In genomic region chr2:118972687-118973376, GRCm38 (mm10) we compare ENCODE assay signal across 8 mouse cellular contexts. TPM values are rescaled to one million over a fixed set of nuclear protein-coding genes. Genes with fewer than 3 reads are reported as not detected.
DNase-seq lines count a peak whose midpoint lies in the region; ATAC-seq and TF ChIP-seq lines count a peak whose summit lies in the region.

No protein-coding gene starts in this region.

- H3K4me1 ChIP-seq in ES-Bruce4 (ENCODE audit: control insufficient read depth, insufficient read depth, low read length), result no peaks in the 10 kb centered on the region
- peaks cover 19% of the 10 kb centered on the region; the same call in 1 of the 2 replicates for H3K4me1 ChIP-seq in forebrain, embryonic 12.5 days
- H3K4me1 ChIP-seq in heart, postnatal 0 days (ENCODE audit: control insufficient read depth, insufficient read depth), result 0 out of 2 replicates have a peak, but pooled peaks cover 3% of the 10 kb centered on the region
- H3K4me1 ChIP-seq in liver, embryonic 15.5 days (replicated peaks), result peaks cover 52% of the 10 kb centered on the region
- no peaks in the 10 kb centered on the region for H3K4me1 ChIP-seq in neural tube, embryonic 11.5 days (ENCODE audit: control insufficient read depth, insufficient read depth, low read length)
- peaks cover 8% of the 10 kb centered on the region; the same call in 1 of the 2 replicates for H3K4me1 ChIP-seq in stomach, embryonic 16.5 days (ENCODE audit: control insufficient read depth, insufficient read depth, low read length)

- peak overlapping the region; percentile 26; the same call in 1 of the 2 replicates for H3K9ac ChIP-seq in ES-Bruce4 (ENCODE audit: low read depth, poor library complexity, severe bottlenecking)
- no peak overlapping the region for H3K9ac ChIP-seq in forebrain, embryonic 12.5 days
- H3K9ac ChIP-seq in heart, postnatal 0 days (replicated peaks; ENCODE audit: low read depth, low read length), result no peak overlapping the region
- peak overlapping the region; percentile 55; the same call in 1 of the 2 replicates for H3K9ac ChIP-seq in liver, embryonic 15.5 days
- H3K9ac ChIP-seq in neural tube, embryonic 11.5 days (ENCODE audit: low read length), result peak overlapping the region; percentile 56
- H3K9ac ChIP-seq in stomach, embryonic 16.5 days (ENCODE audit: low read length), result peak overlapping the region; percentile 68; the same call in 1 of the 2 replicates

- ATAC-seq in forebrain, embryonic 12.5 days (ENCODE audit: low FRiP score), result peak; percentile 82
- peak; percentile 77 for ATAC-seq in heart, postnatal 0 days (ENCODE audit: insufficient read depth, low read depth)
- peak; percentile 67 for ATAC-seq in liver, embryonic 15.5 days (ENCODE audit: insufficient read depth)
- ATAC-seq in neural tube, embryonic 11.5 days (ENCODE audit: insufficient read depth, low FRiP score, low TSS enrichment), result peak; percentile 76
- ATAC-seq in stomach, embryonic 16.5 days (ENCODE audit: insufficient read depth, low FRiP score), result peak; percentile 70

- no peaks in the 10 kb centered on the region for H3K9me3 ChIP-seq in ES-Bruce4 (replicated peaks; ENCODE audit: control insufficient read depth, insufficient read depth, low read length, poor library complexity, severe bottlenecking)
- no peaks in the 10 kb centered on the region for H3K9me3 ChIP-seq in forebrain, embryonic 12.5 days
- H3K9me3 ChIP-seq in heart, postnatal 0 days (replicated peaks; ENCODE audit: control insufficient read depth, low read length), result no peaks in the 10 kb centered on the region
- no peaks in the 10 kb centered on the region for H3K9me3 ChIP-seq in liver, embryonic 15.5 days (replicated peaks)
- no peaks in the 10 kb centered on the region for H3K9me3 ChIP-seq in neural tube, embryonic 11.5 days (ENCODE audit: control insufficient read depth, low read length)
- H3K9me3 ChIP-seq in stomach, embryonic 16.5 days (replicated peaks; ENCODE audit: control insufficient read depth, low read length), result no peaks in the 10 kb centered on the region

- no peak for TF ChIP-seq EP300 in ES-Bruce4 (IDR thresholded peaks at IDR 0.05; ENCODE audit: insufficient read depth, low read depth, low read length)
- no peak for TF ChIP-seq EP300 in heart, postnatal 0 days (IDR thresholded peaks at IDR 0.05; ENCODE audit: low read depth)

- peak overlapping the region; percentile 44; the same call in 1 of the 2 replicates for H3K4me3 ChIP-seq in ES-Bruce4 (ENCODE audit: low read depth, low read length)
- H3K4me3 ChIP-seq in forebrain, embryonic 12.5 days (replicated peaks), result peak overlapping the region; percentile 34
- peak overlapping the region; percentile 44 for H3K4me3 ChIP-seq in heart, postnatal 0 days (ENCODE audit: low read depth, low read length)
- H3K4me3 ChIP-seq in liver, embryonic 15.5 days (replicated peaks), result peak overlapping the region; percentile 55
- H3K4me3 ChIP-seq in neural tube, embryonic 11.5 days (ENCODE audit: low read depth, low read length), result peak overlapping the region; percentile 23
- H3K4me3 ChIP-seq in stomach, embryonic 16.5 days (replicated peaks; ENCODE audit: low read length), result peak overlapping the region; percentile 45

- TF ChIP-seq POLR2A in ES-Bruce4 (IDR thresholded peaks at IDR 0.05; ENCODE audit: insufficient read depth, low read length), result no peak

- peak; percentile 81 for DNase-seq in c-Kit-positive CD71-positive TER-119-positive erythroid progenitor cells, embryonic 14.5 days (ENCODE audit: low spot score)
- peak; percentile 80 for DNase-seq in heart, postnatal 0 days (ENCODE audit: low spot score)
- DNase-seq in kidney, postnatal 4 days, result peak; percentile 91 to 93
- peak; percentile 93 for DNase-seq in neural tube, embryonic 11.5 days (ENCODE audit: low spot score)

- peak; percentile 70 for TF ChIP-seq CTCF in ES-Bruce4 (IDR thresholded peaks at IDR 0.05; ENCODE audit: low read depth, low read length)
- TF ChIP-seq CTCF in heart, postnatal 0 days (IDR thresholded peaks at IDR 0.05; ENCODE audit: low read depth), result peak; percentile 85

- 0 out of 2 replicates have a peak, but pooled peaks cover 2% of the 10 kb centered on the region for H3K27me3 ChIP-seq in ES-Bruce4 (ENCODE audit: control insufficient read depth, insufficient read depth, low read length, poor library complexity, severe bottlenecking)
- H3K27me3 ChIP-seq in forebrain, embryonic 12.5 days, result peaks cover 57% of the 10 kb centered on the region
- peaks cover 19% of the 10 kb centered on the region for H3K27me3 ChIP-seq in heart, postnatal 0 days (ENCODE audit: control insufficient read depth, insufficient read depth, low read length)
- H3K27me3 ChIP-seq in liver, embryonic 15.5 days, result peaks cover 49% of the 10 kb centered on the region
- peaks cover 29% of the 10 kb centered on the region for H3K27me3 ChIP-seq in neural tube, embryonic 11.5 days (ENCODE audit: control insufficient read depth, insufficient read depth, low read length)
- peaks cover 26% of the 10 kb centered on the region for H3K27me3 ChIP-seq in stomach, embryonic 16.5 days (ENCODE audit: control insufficient read depth, insufficient read depth, low read length)

- H3K27ac ChIP-seq in ES-Bruce4 (ENCODE audit: insufficient read depth, low read length), result no peak overlapping the region
- no peak overlapping the region for H3K27ac ChIP-seq in forebrain, embryonic 12.5 days
- no peak overlapping the region for H3K27ac ChIP-seq in heart, postnatal 0 days (ENCODE audit: low read depth)
- no peak overlapping the region for H3K27ac ChIP-seq in liver, embryonic 15.5 days (replicated peaks)
- H3K27ac ChIP-seq in neural tube, embryonic 11.5 days (ENCODE audit: low read depth, low read length), result no peak overlapping the region
- H3K27ac ChIP-seq in stomach, embryonic 16.5 days (ENCODE audit: low read length), result no peak overlapping the region

- H3K36me3 ChIP-seq in ES-Bruce4 (ENCODE audit: control insufficient read depth, insufficient read depth, low read length, poor library complexity, severe bottlenecking), result no peaks in the 10 kb centered on the region
- no peaks in the 10 kb centered on the region for H3K36me3 ChIP-seq in forebrain, embryonic 12.5 days (replicated peaks)
- H3K36me3 ChIP-seq in heart, postnatal 0 days (replicated peaks; ENCODE audit: control insufficient read depth, insufficient read depth, low read length), result no peaks in the 10 kb centered on the region
- no peaks in the 10 kb centered on the region for H3K36me3 ChIP-seq in liver, embryonic 15.5 days (replicated peaks)
- no peaks in the 10 kb centered on the region for H3K36me3 ChIP-seq in neural tube, embryonic 11.5 days (ENCODE audit: control insufficient read depth, insufficient read depth, low read length)
- no peaks in the 10 kb centered on the region for H3K36me3 ChIP-seq in stomach, embryonic 16.5 days (ENCODE audit: control insufficient read depth, insufficient read depth, low read length)

- H3K4me2 ChIP-seq in forebrain, embryonic 12.5 days, result peak overlapping the region; percentile 60
- peak overlapping the region; percentile 78 for H3K4me2 ChIP-seq in heart, postnatal 0 days (ENCODE audit: low read depth, low read length)
- H3K4me2 ChIP-seq in liver, embryonic 15.5 days, result peak overlapping the region; percentile 88
- peak overlapping the region; percentile 64 for H3K4me2 ChIP-seq in neural tube, embryonic 11.5 days (ENCODE audit: low read depth)
- peak overlapping the region; percentile 86 for H3K4me2 ChIP-seq in stomach, embryonic 16.5 days (ENCODE audit: low read depth, low read length)

- WGBS in forebrain, embryonic 12.5 days, result 1% methylated on average over 33 of the region's 33 CpGs
- WGBS in heart, postnatal 0 days, result 1% methylated on average over 33 of the region's 33 CpGs
- 1% methylated on average over 33 of the region's 33 CpGs for WGBS in liver, embryonic 15.5 days (ENCODE audit: insufficient replicate concordance)
- WGBS in neural tube, embryonic 11.5 days, result 2% methylated on average over 33 of the region's 33 CpGs
- WGBS in stomach, embryonic 16.5 days, result 2% methylated on average over 33 of the region's 33 CpGs

RNA-seq across cellular contexts. Expression of gene Chst14, which starts 46.5 kb away (rescaled TPM):
- polyA plus RNA-seq in ES-Bruce4 (2011; ENCODE audit: insufficient read depth, insufficient read length, low read depth, missing spikeins), result 9.3 and 10.3 TPM in 2 replicates
- polyA plus RNA-seq in forebrain, embryonic 12.5 days (2016; fragmentation: Nextera tagmentation; extraction: Ambion mirVana), result 12.9 and 14.7 TPM in 2 replicates
- total RNA-seq in heart, postnatal 0 days (2014; rRNA removed; ENCODE audit: low replicate concordance), result 10.8 and 15.3 TPM in 2 replicates
- polyA plus RNA-seq in heart, postnatal 0 days (2015; fragmentation: Nextera tagmentation; extraction: Ambion mirVana), result 12.8 and 14.3 TPM in 2 replicates
- polyA plus RNA-seq in liver, embryonic 15.5 days (2015; fragmentation: Nextera tagmentation; extraction: Ambion mirVana), result 4.5 and 5.7 TPM in 2 replicates
- 23.4 and 26.0 TPM in 2 replicates for polyA plus RNA-seq in neural tube, embryonic 11.5 days (2014; fragmentation: Nextera tagmentation; extraction: Ambion mirVana)
- 20.1 and 21.1 TPM in 2 replicates for polyA plus RNA-seq in stomach, embryonic 16.5 days (2015; fragmentation: Nextera tagmentation; extraction: Ambion mirVana)

RNA-seq across cellular contexts. Expression of gene Ccdc32, which starts 56.4 kb away (rescaled TPM):
- 8.7 and 9.2 TPM in 2 replicates for polyA plus RNA-seq in ES-Bruce4 (2011; ENCODE audit: insufficient read depth, insufficient read length, low read depth, missing spikeins)
- 25.3 and 26.4 TPM in 2 replicates for polyA plus RNA-seq in forebrain, embryonic 12.5 days (2016; fragmentation: Nextera tagmentation; extraction: Ambion mirVana)
- total RNA-seq in heart, postnatal 0 days (2014; rRNA removed; ENCODE audit: low replicate concordance), result 14.7 and 19.1 TPM in 2 replicates
- 20.7 and 21.1 TPM in 2 replicates for polyA plus RNA-seq in heart, postnatal 0 days (2015; fragmentation: Nextera tagmentation; extraction: Ambion mirVana)
- polyA plus RNA-seq in liver, embryonic 15.5 days (2015; fragmentation: Nextera tagmentation; extraction: Ambion mirVana), result 12.3 and 12.4 TPM in 2 replicates
- polyA plus RNA-seq in neural tube, embryonic 11.5 days (2014; fragmentation: Nextera tagmentation; extraction: Ambion mirVana), result 22.2 and 27.7 TPM in 2 replicates
- 23.8 and 24.0 TPM in 2 replicates for polyA plus RNA-seq in stomach, embryonic 16.5 days (2015; fragmentation: Nextera tagmentation; extraction: Ambion mirVana)

Comparison
In these comparisons a context has a peak if more than half of its experiments do, and no peak if none do; other contexts are left out.
1. H3K9ac ChIP-seq: peak in ES-Bruce4 (single experiment), liver, embryonic 15.5 days (single experiment), neural tube, embryonic 11.5 days (single experiment) and stomach, embryonic 16.5 days (single experiment); none in forebrain, embryonic 12.5 days (single experiment) and heart, postnatal 0 days (single experiment).
2. Peak in every context shown above with its lines, with median percentiles within 50 percentile points of each other: H3K4me3 ChIP-seq, DNase-seq, ATAC-seq and H3K4me2 ChIP-seq.